Mouse (Mus musculus) midbrain, postnatal 0 days (tissue): ENCODE results near the gene Cir1. TPM values are rescaled to one million over a fixed set of nuclear protein-coding genes. Genes with fewer than 3 reads are reported as not detected.

ENCODE experiments used
- ATAC-seq: fragments of 200-750 bp; cut with Nextera tagmentation; 2 replicates; pipeline ENCODE4 v1.8.0; 2017; ENCODE audit warnings: moderate number of reproducible peaks, mild to moderate bottlenecking, moderate TSS enrichment, moderate library complexity; ENCODE audit not compliant: low FRiP score
- DNase-seq: peaks from one replicate; pipeline ENCODE4 v3.0.0-alpha.2; 2015; ENCODE audit warnings: low spot score
- H3K27ac ChIP-seq: fragments of 300-500 bp; sonication (generic); 2 replicates; pipeline ENCODE4 v1.5.1; 2014; ENCODE audit warnings: low read depth, mild to moderate bottlenecking, low read length, mixed read lengths
- H3K27me3 ChIP-seq: fragments of 300-500 bp; sonication (generic); 2 replicates; pipeline ENCODE4 v1.6.1; 2014; ENCODE audit warnings: low read length, control low read depth, mixed read lengths; ENCODE audit not compliant: insufficient read depth
- H3K36me3 ChIP-seq: fragments of 300-500 bp; sonication (generic); 2 replicates; pipeline ENCODE4 v1.6.1; 2014; ENCODE audit warnings: low read length, control low read depth, mixed read lengths; ENCODE audit not compliant: insufficient read depth
- H3K4me1 ChIP-seq: fragments of 300-500 bp; sonication (generic); 2 replicates; pipeline ENCODE4 v1.6.1; 2014; ENCODE audit warnings: mild to moderate bottlenecking, control low read depth, antibody characterized with exemption, low read length, mixed read lengths; ENCODE audit not compliant: insufficient read depth
- H3K4me2 ChIP-seq: fragments of 300-500 bp; sonication (generic); 2 replicates; pipeline ENCODE4 v1.6.1; 2014; ENCODE audit warnings: low read depth, mild to moderate bottlenecking, low read length, mixed read lengths; ENCODE audit not compliant: poor library complexity, severe bottlenecking
- H3K4me3 ChIP-seq: fragments of 300-500 bp; sonication (generic); 2 replicates; pipeline ENCODE4 v1.5.1; 2014; ENCODE audit warnings: low read depth, mild to moderate bottlenecking, low read length, moderate library complexity
- H3K9ac ChIP-seq: fragments of 300-500 bp; sonication (generic); replicated peaks from 2 replicates; pipeline ENCODE4 v1.6.1; 2014; ENCODE audit warnings: mild to moderate bottlenecking, low read length, moderate library complexity, mixed read lengths; ENCODE audit not compliant: poor library complexity, severe bottlenecking
- H3K9me3 ChIP-seq: fragments of 300-500 bp; sonication (generic); 2 replicates; pipeline ENCODE4 v1.6.1; 2016; ENCODE audit warnings: low read length, control low read depth
- CTCF ChIP-seq: IDR thresholded peaks from 2 replicates; pipeline ENCODE4 v1.5.1; 2016; ENCODE audit warnings: antibody characterized with exemption, mild to moderate bottlenecking
- WGBS: fragments of 180-500 bp; shearing (Covaris S2); extraction: QIAGEN DNeasy Blood & Tissue Kit; methylation state at CpG from one replicate; pipeline ENCODE4 v1.1.7; 2014; 5-methylcytosine and 5-hydroxymethylcytosine counted together
- polyA plus RNA-seq: library from polyadenylated mRNA; unstranded; fragments of >200 nt; fragmentation: Nextera tagmentation; extraction: Ambion mirVana; gene quantifications from 2 replicates; pipeline ENCODE4 v1.2.1, GENCODE M21; 2015
- total RNA-seq: library from RNA; depleted of rRNA; stranded (reverse); fragments of >200 nt; gene quantifications from 2 replicates; pipeline ENCODE4 v1.2.3, GENCODE M21; 2014

Gene Cir1
- total and polyA plus RNA-seq, 2 experiments from 2014 or later = 4.1 to 36.3 TPM

DNA sequence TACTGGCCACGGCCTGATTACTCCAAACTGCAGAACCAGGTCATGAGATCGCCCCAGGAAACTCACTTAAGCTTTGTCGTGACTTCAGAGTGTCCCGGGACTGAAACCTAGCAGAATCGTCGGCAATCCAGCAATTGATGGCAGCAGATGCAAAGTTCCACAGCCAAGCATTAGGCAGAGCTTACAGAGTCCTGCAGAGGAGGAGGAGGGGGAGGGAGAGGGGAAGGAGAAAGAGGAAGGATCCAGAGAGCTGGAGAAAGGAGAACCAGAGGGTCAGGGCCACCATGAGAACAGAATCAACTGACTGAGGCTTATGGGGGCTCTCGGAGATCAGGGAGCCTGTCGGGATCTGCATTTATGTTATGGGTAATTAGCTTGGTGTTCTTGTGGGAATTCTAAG lies 25.9 kb upstream of the Cir1 start:
- DNase-seq (no peak), ATAC-seq (no peak)
- no peak overlapping the region for H3K9ac ChIP-seq
- no peak for TF ChIP-seq CTCF
- H3K36me3 ChIP-seq = no peaks in the 10 kb centered on the region; the same call in 1 of the 2 replicates
- no peaks in the 10 kb centered on the region for H3K27me3 ChIP-seq
- H3K9me3 ChIP-seq = no peaks in the 10 kb centered on the region
- H3K27ac ChIP-seq = no peak overlapping the region
- no peak overlapping the region for H3K4me3 ChIP-seq
- no peak overlapping the region for H3K4me2 ChIP-seq
- no peaks in the 10 kb centered on the region for H3K4me1 ChIP-seq
- 74% methylated on average over 8 of the region's 8 CpGs for WGBS

DNA sequence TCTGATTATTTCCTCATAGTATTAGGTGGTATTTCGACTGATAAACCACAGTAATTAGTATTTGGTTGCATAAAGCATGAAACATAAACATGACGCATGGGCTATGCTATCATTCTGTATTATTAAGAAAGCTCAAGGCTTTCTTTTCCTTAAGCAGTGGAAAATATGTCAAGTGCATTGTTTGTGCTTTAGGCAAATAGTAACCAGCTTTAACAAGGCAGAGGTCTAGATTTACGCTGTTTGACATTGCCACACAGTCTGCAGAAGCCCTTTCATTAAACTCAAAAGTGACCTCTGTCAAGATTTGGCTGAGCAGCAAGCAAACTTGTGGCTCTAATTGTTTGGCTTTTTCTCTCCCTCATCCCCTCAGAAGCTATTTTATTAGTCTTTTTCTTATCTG lies 23.4 kb upstream of the Cir1 start:
- H3K36me3 ChIP-seq = no peaks in the 10 kb centered on the region; the same call in 1 of the 2 replicates
- H3K4me1 ChIP-seq = no peaks in the 10 kb centered on the region
- no peaks in the 10 kb centered on the region for H3K9me3 ChIP-seq
- no peak overlapping the region for H3K9ac ChIP-seq
- 89% methylated on average over 3 of the region's 3 CpGs for WGBS
- DNase-seq = no peak
- no peak overlapping the region for H3K27ac ChIP-seq
- no peak for ATAC-seq
- H3K4me3 ChIP-seq = no peak overlapping the region
- no peak overlapping the region for H3K4me2 ChIP-seq
- TF ChIP-seq CTCF = no peak
- H3K27me3 ChIP-seq = no peaks in the 10 kb centered on the region

DNA sequence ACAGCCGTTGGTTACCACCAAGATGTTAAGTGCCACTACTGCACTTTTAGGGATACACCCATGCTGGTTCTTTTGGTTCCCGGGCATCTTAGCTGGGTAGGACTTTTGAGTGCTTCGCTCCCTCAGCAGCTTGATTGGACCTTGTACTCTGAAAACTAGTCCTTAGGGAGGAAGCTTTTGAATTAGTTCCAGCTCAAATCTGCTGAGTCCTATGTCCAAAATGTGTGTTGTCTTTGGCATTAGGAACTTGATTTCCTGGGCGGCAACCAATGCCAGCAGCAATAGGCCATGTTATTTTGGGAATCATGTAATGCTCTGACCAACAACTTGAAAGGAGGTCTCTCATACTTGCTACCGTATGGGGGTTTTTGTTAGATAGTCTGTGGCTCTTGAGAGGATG lies 13.4 kb upstream of the Cir1 start:
- TF ChIP-seq CTCF = no peak
- WGBS = 75% methylated on average over 5 of the region's 5 CpGs
- H3K27ac ChIP-seq = no peak overlapping the region
- H3K36me3 ChIP-seq = no peaks in the 10 kb centered on the region
- no peak overlapping the region for H3K4me2 ChIP-seq
- ATAC-seq (no peak), DNase-seq (no peak)
- H3K9me3 ChIP-seq = no peaks in the 10 kb centered on the region
- no peaks in the 10 kb centered on the region for H3K4me1 ChIP-seq
- H3K9ac ChIP-seq = no peak overlapping the region
- H3K4me3 ChIP-seq = no peak overlapping the region
- H3K27me3 ChIP-seq = no peaks in the 10 kb centered on the region

DNA sequence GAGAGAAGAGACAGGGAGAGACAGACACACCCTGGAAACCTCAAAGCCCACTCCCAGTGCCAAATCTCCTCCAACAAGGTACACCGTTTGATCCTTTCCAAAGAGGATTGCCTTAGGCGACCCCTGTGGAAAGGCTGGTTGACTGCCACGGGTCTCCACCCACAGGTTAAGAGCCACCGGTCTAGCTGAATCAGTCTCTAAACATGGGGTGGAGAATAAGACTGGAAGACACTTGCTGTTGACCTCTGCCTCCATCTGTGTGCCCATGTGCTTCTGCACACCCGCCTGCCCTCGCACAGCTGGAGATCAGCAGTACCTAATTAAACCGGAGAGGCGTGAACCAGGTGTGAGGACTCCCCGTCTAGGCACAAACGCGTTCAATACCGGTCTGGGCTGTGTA lies 10.5 kb upstream of the Cir1 start:
- TF ChIP-seq CTCF = no peak
- no peaks in the 10 kb centered on the region for H3K36me3 ChIP-seq
- ATAC-seq (no peak), DNase-seq (no peak)
- H3K27ac ChIP-seq = no peak overlapping the region
- no peaks in the 10 kb centered on the region for H3K4me1 ChIP-seq
- H3K27me3 ChIP-seq = no peaks in the 10 kb centered on the region
- no peaks in the 10 kb centered on the region for H3K9me3 ChIP-seq
- H3K9ac ChIP-seq = no peak overlapping the region
- WGBS = 78% methylated on average over 12 of the region's 12 CpGs
- no peak overlapping the region for H3K4me2 ChIP-seq
- no peak overlapping the region for H3K4me3 ChIP-seq

DNA sequence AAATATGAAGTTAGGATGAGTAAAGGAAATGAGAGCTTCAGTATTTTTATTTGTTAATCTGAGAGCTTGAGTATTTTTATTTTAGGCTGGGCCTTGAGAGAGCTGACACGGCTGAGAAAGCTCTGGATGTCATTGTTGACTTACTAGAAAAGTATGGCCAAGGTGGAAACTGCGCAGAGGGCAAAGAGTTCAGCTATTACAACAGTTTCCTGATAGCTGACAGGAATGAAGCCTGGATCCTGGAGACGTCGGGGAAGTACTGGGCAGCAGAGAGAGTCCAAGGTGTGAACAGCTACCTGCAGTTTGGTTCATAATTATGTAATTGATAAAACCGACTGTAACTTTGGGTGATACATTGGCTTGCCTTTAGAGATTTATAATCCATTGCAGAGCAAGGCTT lies 6.7 kb upstream of the Cir1 start:
- ATAC-seq (no peak), DNase-seq (no peak)
- Histone ChIP-seq H3K9ac (no peak overlapping the region), H3K27ac (no peak overlapping the region), H3K4me3 (no peak overlapping the region), H3K4me2 (no peak overlapping the region), H3K9me3 (no peaks in the 10 kb centered on the region), H3K4me1 (no peaks in the 10 kb centered on the region), H3K27me3 (no peaks in the 10 kb centered on the region), H3K36me3 (no peaks in the 10 kb centered on the region)
- 88% methylated on average over 5 of the region's 5 CpGs for WGBS
- no peak for TF ChIP-seq CTCF

DNA sequence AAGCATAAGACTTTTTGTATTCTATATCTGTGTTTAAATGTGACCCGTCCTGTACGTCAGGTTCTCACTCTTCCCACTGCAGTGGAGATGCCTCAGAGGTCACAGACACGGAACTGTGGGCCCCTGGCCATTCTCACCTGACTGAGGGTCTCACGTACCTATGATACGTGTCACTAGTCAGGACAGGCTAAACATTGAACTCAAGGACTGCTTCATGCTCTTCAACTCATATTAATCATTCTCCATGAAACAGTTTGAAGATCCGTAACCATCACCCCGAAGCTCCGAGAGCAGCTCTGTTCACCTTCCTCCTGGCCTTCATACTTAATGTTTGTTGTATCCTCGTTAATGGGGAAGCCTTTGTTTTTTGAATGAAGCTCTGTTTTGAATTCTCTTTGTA lies 4.9 kb upstream of the Cir1 start:
- Histone ChIP-seq H3K27ac (no peak overlapping the region), H3K4me1 (no peaks in the 10 kb centered on the region), H3K27me3 (no peaks in the 10 kb centered on the region), H3K4me2 (no peak overlapping the region), H3K4me3 (no peak overlapping the region), H3K36me3 (no peaks in the 10 kb centered on the region), H3K9ac (no peak overlapping the region), H3K9me3 (no peaks in the 10 kb centered on the region)
- no peak for ATAC-seq
- no peak for DNase-seq
- WGBS = 93% methylated on average over 9 of the region's 9 CpGs
- TF ChIP-seq CTCF = no peak

DNA sequence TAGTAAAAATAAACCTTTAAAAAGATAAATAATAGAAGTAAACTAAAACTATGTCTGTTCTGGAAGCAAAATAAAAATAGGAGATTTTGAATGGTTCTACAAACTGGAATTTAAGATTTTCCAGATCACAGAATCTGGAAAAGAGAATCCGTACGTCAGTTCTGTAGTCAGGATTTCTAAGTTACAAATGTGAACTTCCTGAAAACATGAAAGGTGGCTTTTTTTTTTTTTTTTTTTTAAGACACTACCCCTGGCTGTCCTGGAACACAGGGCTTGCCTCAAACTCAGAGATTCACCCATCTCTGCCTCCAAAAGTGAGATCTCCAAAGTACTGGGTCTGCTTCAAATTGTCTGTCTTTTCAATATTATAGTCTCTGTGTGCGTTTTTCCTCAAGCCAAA lies 1.8 kb upstream of the Cir1 start:
- Histone ChIP-seq H3K27me3 (no peaks in the 10 kb centered on the region), H3K4me2 (no peak overlapping the region), H3K36me3 (peaks cover 2% of the 10 kb centered on the region; the same call in 1 of the 2 replicates), H3K9me3 (no peaks in the 10 kb centered on the region), H3K9ac (no peak overlapping the region), H3K4me3 (no peak overlapping the region), H3K4me1 (no peaks in the 10 kb centered on the region), H3K27ac (no peak overlapping the region)
- 92% methylated on average over 3 of the region's 3 CpGs for WGBS
- DNase-seq = no peak
- no peak for ATAC-seq
- TF ChIP-seq CTCF = no peak
